Mouse (Mus musculus): Measurements from ENCODE around the gene Cyp2a5. TPM values are rescaled to one million over a fixed set of nuclear protein-coding genes. Genes with fewer than 3 reads are reported as not detected.

The Cyp2a5 gene
- polyA plus RNA-seq, 1 experiment from 2014 or later: not detected

Other genes with a start within 250 kb of the Cyp2a5 start
- gene Vmn1r185, start 216.8 kb upstream of the Cyp2a5 start, polyA plus RNA-seq (2016; fragmentation: Nextera tagmentation; extraction: Ambion mirVana): not detected in 2 replicates
- not detected in 2 replicates for gene Cyp2b23, start 148.9 kb upstream of the Cyp2a5 start, polyA plus RNA-seq (2016; fragmentation: Nextera tagmentation; extraction: Ambion mirVana)
- gene Cyp2b19, start 78.2 kb upstream of the Cyp2a5 start, polyA plus RNA-seq (2016; fragmentation: Nextera tagmentation; extraction: Ambion mirVana): 0.08 and 0.13 TPM in 2 replicates
- not detected in 2 replicates for gene Cyp2g1, start 26.4 kb upstream of the Cyp2a5 start, polyA plus RNA-seq (2016; fragmentation: Nextera tagmentation; extraction: Ambion mirVana)
- gene Cyp2a22, start 104.1 kb downstream of the Cyp2a5 start, polyA plus RNA-seq (2016; fragmentation: Nextera tagmentation; extraction: Ambion mirVana): not detected in 2 replicates
- not detected in 2 replicates for gene Cyp2a12, start 193.8 kb downstream of the Cyp2a5 start, polyA plus RNA-seq (2016; fragmentation: Nextera tagmentation; extraction: Ambion mirVana)